ENCODE assay signal across 8 mouse cellular contexts in the genomic region with DNA sequence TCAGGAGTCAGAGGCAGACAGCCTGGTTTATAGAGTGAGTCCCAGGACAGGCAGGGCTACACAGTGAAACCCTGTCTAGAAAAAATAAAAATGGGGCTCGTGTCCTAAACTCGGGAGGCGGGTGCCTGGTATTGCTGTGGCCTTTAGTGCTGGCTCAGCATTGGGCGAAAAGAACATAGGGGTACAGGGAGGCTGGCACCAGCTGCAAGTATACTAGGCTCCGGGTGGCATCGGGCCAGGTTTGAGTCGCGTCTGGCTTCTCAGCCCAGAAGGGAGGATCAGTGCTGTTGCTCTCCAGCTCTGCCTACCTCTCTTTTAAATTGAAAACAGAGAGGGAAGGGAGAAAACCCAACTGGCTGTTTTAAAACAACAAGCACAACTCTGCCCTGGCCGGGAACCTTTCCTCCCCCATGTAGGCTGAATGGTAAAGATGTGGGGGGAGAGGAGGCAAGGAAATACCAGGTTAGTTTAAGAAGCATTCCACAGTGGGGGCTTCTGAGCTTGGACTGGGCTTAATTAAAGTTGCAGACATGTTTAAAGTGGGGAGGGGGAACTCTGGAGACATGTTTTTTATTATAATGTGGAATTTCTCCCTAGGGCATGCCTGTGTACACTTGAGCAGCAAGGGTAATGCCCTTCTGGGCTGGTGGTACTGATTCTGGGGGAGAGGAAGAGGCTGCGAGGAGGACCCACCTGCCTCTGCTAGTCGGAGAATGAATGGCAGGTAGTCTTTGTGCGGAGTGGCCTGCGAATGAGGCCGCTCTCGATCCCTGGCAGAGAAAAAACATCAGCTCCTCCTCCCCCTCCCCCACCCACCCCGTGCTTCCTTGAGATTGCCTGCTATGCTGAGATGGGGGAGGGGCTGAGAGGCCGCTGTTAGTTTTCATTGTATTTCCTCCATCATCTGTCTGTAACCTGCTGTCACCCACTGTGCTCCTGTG. TPM values are rescaled to one million over a fixed set of nuclear protein-coding genes. Genes with fewer than 3 reads are reported as not detected.
DNase-seq lines count a peak whose midpoint lies in the region; ATAC-seq and TF ChIP-seq lines count a peak whose summit lies in the region.

No protein-coding gene starts in this region.

- no peak overlapping the region for H3K4me3 ChIP-seq in intestine, postnatal 0 days (ENCODE audit: low read depth, low read length)
- no peak overlapping the region for H3K4me3 ChIP-seq in midbrain, embryonic 13.5 days (replicated peaks)
- H3K4me3 ChIP-seq in stomach, embryonic 16.5 days (replicated peaks; ENCODE audit: low read length) = no peak overlapping the region

- ATAC-seq in intestine, postnatal 0 days = no peak
- peak; percentile 32; the same call in 1 of the 2 replicates for ATAC-seq in midbrain, embryonic 13.5 days
- peak; percentile 45 for ATAC-seq in stomach, embryonic 16.5 days (ENCODE audit: insufficient read depth, low FRiP score)
- no peak for ATAC-seq in inflammation-experienced regulatory T-cells, adult 6 months

- H3K27me3 ChIP-seq in intestine, postnatal 0 days (replicated peaks; ENCODE audit: control insufficient read depth, insufficient read depth, low read length) = peaks cover 4% of the 10 kb centered on the region; the same call in 1 of the 2 replicates
- H3K27me3 ChIP-seq in midbrain, embryonic 13.5 days = peaks cover 90% of the 10 kb centered on the region
- no peaks in the 10 kb centered on the region for H3K27me3 ChIP-seq in stomach, embryonic 16.5 days (ENCODE audit: control insufficient read depth, insufficient read depth, low read length)

- intact Hi-C loops in left cerebral cortex, postnatal 10 days (cut with DNase I) = no loop called here

- WGBS in intestine, postnatal 0 days = 26% methylated on average over 17 of the region's 17 CpGs
- 19% methylated on average over 17 of the region's 17 CpGs for WGBS in midbrain, embryonic 13.5 days
- WGBS in stomach, embryonic 16.5 days = 21% methylated on average over 17 of the region's 17 CpGs

- H3K27ac ChIP-seq in intestine, postnatal 0 days (ENCODE audit: low read depth, low read length) = no peak overlapping the region
- H3K27ac ChIP-seq in midbrain, embryonic 13.5 days = no peak overlapping the region
- H3K27ac ChIP-seq in stomach, embryonic 16.5 days (ENCODE audit: low read length) = peak overlapping the region; percentile 57

- H3K36me3 ChIP-seq in intestine, postnatal 0 days (ENCODE audit: control insufficient read depth, insufficient read depth) = no peaks in the 10 kb centered on the region
- no peaks in the 10 kb centered on the region for H3K36me3 ChIP-seq in midbrain, embryonic 13.5 days
- no peaks in the 10 kb centered on the region for H3K36me3 ChIP-seq in stomach, embryonic 16.5 days (ENCODE audit: control insufficient read depth, insufficient read depth, low read length)

- TF ChIP-seq CTCF in intestine, postnatal 0 days (IDR thresholded peaks at IDR 0.05; ENCODE audit: low read depth) = no peak

- no peaks in the 10 kb centered on the region for H3K9me3 ChIP-seq in intestine, postnatal 0 days (ENCODE audit: control insufficient read depth)
- H3K9me3 ChIP-seq in midbrain, embryonic 13.5 days = no peaks in the 10 kb centered on the region
- H3K9me3 ChIP-seq in stomach, embryonic 16.5 days (replicated peaks; ENCODE audit: control insufficient read depth, low read length) = no peaks in the 10 kb centered on the region

- H3K4me1 ChIP-seq in intestine, postnatal 0 days (replicated peaks; ENCODE audit: control insufficient read depth, insufficient read depth, low read length) = peaks cover 11% of the 10 kb centered on the region
- H3K4me1 ChIP-seq in midbrain, embryonic 13.5 days (replicated peaks) = peaks cover 53% of the 10 kb centered on the region
- peaks cover 37% of the 10 kb centered on the region for H3K4me1 ChIP-seq in stomach, embryonic 16.5 days (ENCODE audit: control insufficient read depth, insufficient read depth, low read length)

- 0 out of 2 replicates have a peak overlapping the region, but pooled peaks have one; percentile 3 for H3K4me2 ChIP-seq in intestine, postnatal 0 days (replicated peaks; ENCODE audit: low read depth)
- H3K4me2 ChIP-seq in midbrain, embryonic 13.5 days (replicated peaks) = 0 out of 2 replicates have a peak overlapping the region, but pooled peaks have one; percentile 19
- 0 out of 2 replicates have a peak overlapping the region, but pooled peaks have one; percentile 12 for H3K4me2 ChIP-seq in stomach, embryonic 16.5 days (ENCODE audit: low read depth, low read length)

- H3K9ac ChIP-seq in intestine, postnatal 0 days (ENCODE audit: low read depth, low read length) = no peak overlapping the region
- no peak overlapping the region for H3K9ac ChIP-seq in midbrain, embryonic 13.5 days (replicated peaks)
- peak overlapping the region; percentile 55 for H3K9ac ChIP-seq in stomach, embryonic 16.5 days (ENCODE audit: low read length)

- peak; percentile 64 for DNase-seq in ZHBTc4 (ENCODE audit: low read depth, low spot score)
- DNase-seq in embryo, embryonic 9.5 days (ENCODE audit: extremely low spot score) = peak; percentile 63
- DNase-seq in heart, adult 11 months = peak; percentile 92
- DNase-seq in left cerebral cortex, postnatal 10 days (ENCODE audit: extremely low spot score in 1 of 2, low spot score in 2 of 2) = peak; percentile 65 to 86

RNA-seq across cellular contexts. Expression of gene Abca4, which starts 3.9 kb away (rescaled TPM):
- 0.56 and 0.92 TPM in 2 replicates for polyA plus RNA-seq in intestine, postnatal 0 days (2015; fragmentation: Nextera tagmentation; extraction: Ambion mirVana)
- 1 to 10 TPM; 2.6 to 4.6 TPM for total RNA-seq in left cerebral cortex, postnatal 10 days (2021)
- polyA plus RNA-seq in midbrain, embryonic 13.5 days (2015; fragmentation: Nextera tagmentation; extraction: Ambion mirVana) = 0.49 and 1.3 TPM in 2 replicates
- 0.84 and 0.87 TPM in 2 replicates for polyA plus RNA-seq in stomach, embryonic 16.5 days (2015; fragmentation: Nextera tagmentation; extraction: Ambion mirVana)
- polyA plus RNA-seq in inflammation-experienced regulatory T-cells, adult 6 months (2017; shearing (Covaris generic)) = not detected

Comparison
In these comparisons a context has a peak if more than half of its experiments do, and no peak if none do; other contexts are left out.
1. ATAC-seq: peak in midbrain, embryonic 13.5 days (single experiment) and stomach, embryonic 16.5 days (single experiment); none in intestine, postnatal 0 days (single experiment) and inflammation-experienced regulatory T-cells, adult 6 months (single experiment).
2. Peak in every context shown above with its lines, with median percentiles within 50 percentile points of each other: DNase-seq and H3K4me2 ChIP-seq.